Mouse (Mus musculus) cortical plate, adult 2 months (tissue): Measurements from ENCODE around the gene Cks2.

Source experiments
- CTCF ChIP-seq: fragments of 200-500 bp; IDR thresholded peaks from 2 replicates; pipeline ENCODE4 v1.5.1; 2011; ENCODE audit warnings: mild to moderate bottlenecking, control low read depth, low read length; ENCODE audit not compliant: insufficient read depth; ENCODE audit errors: extremely low read depth
- POLR2A ChIP-seq: fragments of 200-500 bp; IDR thresholded peaks from 2 replicates; pipeline ENCODE4 v1.6.1; 2011; ENCODE audit warnings: mild to moderate bottlenecking, low read length, control low read depth; ENCODE audit not compliant: insufficient read depth; ENCODE audit errors: extremely low read depth

- TF ChIP-seq CTCF (no peak), POLR2A (no peak)
Observed at GRCm38 (mm10) chr13:51616417-51617044, 28.5 kb upstream of the Cks2 start.
